Mouse (Mus musculus): Measurements from ENCODE around the gene Rfng. TPM values are rescaled to one million over a fixed set of nuclear protein-coding genes. Genes with fewer than 3 reads are reported as not detected.
"Not testable (repeated sequence)": the region's sequence is repeated elsewhere in the genome, so short reads cannot be mapped to it uniquely, and the experiment has no call there.

Rfng gene
- polyA plus RNA-seq, 1 experiment from 2014 or later: 87.0 TPM

DNA sequence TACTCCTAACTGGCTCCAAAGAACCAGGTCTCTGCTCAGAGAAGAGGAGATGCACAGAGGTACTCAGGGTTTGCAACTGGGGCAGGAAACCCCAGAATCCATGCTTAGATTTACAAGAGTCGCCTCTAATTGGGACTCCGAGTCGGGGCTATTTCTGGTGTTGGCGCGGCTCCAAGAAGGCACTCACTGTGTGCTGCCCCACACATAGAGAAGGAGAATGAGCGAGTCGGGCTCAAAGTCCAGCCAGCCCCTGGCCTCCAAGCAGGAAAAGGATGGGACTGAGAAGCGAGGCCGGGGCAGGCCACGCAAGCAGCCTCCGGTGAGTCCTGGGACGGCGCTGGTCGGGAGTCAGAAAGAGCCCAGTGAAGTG lies 21.4 kb downstream of the Rfng start, which contains the start of gene Hmga1b:
Gene Hmga1b, plus strand, starts transcription at position 123 of the 370 bp plus-strand sequence.
- not testable (repeated sequence) for H3K9ac ChIP-seq; H3K9me3 ChIP-seq (ENCODE audit: control insufficient read depth, low read length); H3K4me3 ChIP-seq (replicated peaks; ENCODE audit: low read length); DNase-seq (ENCODE audit: low spot score); H3K36me3 ChIP-seq (replicated peaks; ENCODE audit: control insufficient read depth, insufficient read depth); H3K4me2 ChIP-seq (replicated peaks); ATAC-seq (ENCODE audit: low FRiP score); H3K27ac ChIP-seq; H3K27me3 ChIP-seq (ENCODE audit: control insufficient read depth, insufficient read depth, low read length); H3K4me1 ChIP-seq (replicated peaks; ENCODE audit: control insufficient read depth, insufficient read depth, low read length)
- WGBS: 20% methylated on average over 14 of the region's 14 CpGs

DNA sequence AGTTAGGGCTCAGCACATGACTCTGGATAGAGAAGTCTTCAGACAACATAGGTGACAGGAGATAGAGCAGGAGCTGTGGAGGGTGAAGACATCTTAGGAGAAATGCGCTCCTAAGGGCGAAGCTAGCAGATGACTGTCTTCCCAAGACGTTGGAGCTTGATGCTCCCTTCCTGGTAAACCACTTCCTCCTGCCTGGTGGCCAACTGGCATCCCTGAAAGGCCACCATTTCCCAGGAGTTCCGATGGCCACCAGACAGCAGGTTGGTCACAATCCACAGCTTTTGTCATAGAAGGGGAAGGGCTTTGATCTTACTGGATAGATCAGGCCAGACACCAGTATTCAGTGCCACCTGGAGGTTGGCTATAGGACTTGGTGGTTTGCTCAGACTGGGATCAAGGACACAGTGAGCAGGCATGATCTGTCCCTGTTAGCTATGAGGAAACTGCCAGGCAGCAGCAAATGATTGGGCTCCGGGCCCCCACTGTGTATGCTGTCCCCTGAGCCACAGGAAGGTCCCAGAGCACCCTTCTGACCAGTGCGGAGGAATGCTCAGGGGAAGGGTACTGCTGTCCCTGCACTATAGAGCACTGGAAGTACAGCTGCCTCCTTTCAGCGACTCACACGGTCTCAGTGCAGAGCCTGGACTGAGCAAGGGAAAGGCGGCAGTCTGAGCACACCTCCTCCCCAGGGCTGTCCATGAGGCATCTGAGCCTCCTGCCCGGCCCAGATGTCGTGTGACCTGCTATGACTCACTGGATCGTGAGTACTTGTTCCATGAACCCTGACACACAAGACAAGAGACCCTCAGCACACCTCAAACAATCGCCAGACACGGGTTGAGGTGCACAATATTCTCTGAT lies 22.0 kb downstream of the Rfng start:
- H3K36me3 ChIP-seq (replicated peaks; ENCODE audit: control insufficient read depth, insufficient read depth): no peaks in the 10 kb centered on the region
- H3K4me2 ChIP-seq (replicated peaks): no peak overlapping the region
- no peak overlapping the region for H3K9ac ChIP-seq
- H3K9me3 ChIP-seq (ENCODE audit: control insufficient read depth, low read length): 0 out of 2 replicates have a peak, but pooled peaks cover 7% of the 10 kb centered on the region
- no peak overlapping the region for H3K4me3 ChIP-seq (replicated peaks; ENCODE audit: low read length)
- H3K4me1 ChIP-seq (replicated peaks; ENCODE audit: control insufficient read depth, insufficient read depth, low read length): no peaks in the 10 kb centered on the region
- DNase-seq (ENCODE audit: low spot score) (no peak), ATAC-seq (ENCODE audit: low FRiP score) (no peak)
- 71% methylated on average over 14 of the region's 14 CpGs for WGBS
- H3K27me3 ChIP-seq (ENCODE audit: control insufficient read depth, insufficient read depth, low read length): no peaks in the 10 kb centered on the region
- no peak overlapping the region for H3K27ac ChIP-seq

DNA sequence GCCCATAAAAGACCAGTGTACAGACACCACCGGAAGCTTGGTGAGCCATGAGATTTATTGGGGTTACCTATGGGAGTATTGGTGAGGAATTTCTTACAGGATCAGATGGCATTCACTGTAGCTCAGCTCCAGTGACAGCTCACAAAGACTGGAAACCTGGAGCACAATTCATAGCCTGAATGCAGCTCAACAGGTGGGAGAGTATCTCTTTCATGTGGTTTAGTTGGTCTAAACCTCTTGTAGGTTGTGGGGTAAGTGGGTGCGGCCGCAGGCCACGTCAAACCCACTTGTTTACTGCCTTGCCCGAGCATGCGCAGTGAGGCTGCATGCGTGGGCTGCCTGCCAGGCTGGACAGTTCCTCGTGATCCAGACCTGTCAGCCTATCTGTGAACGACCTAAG lies 23.8 kb downstream of the Rfng start:
- WGBS: 90% methylated on average over 9 of the region's 9 CpGs
- Histone ChIP-seq H3K4me1 (replicated peaks; ENCODE audit: control insufficient read depth, insufficient read depth, low read length) (no peaks in the 10 kb centered on the region), H3K27me3 (ENCODE audit: control insufficient read depth, insufficient read depth, low read length) (no peaks in the 10 kb centered on the region), H3K36me3 (replicated peaks; ENCODE audit: control insufficient read depth, insufficient read depth) (no peaks in the 10 kb centered on the region), H3K9me3 (ENCODE audit: control insufficient read depth, low read length) (0 out of 2 replicates have a peak, but pooled peaks cover 7% of the 10 kb centered on the region), H3K4me2 (replicated peaks) (no peak overlapping the region), H3K9ac (no peak overlapping the region), H3K27ac (no peak overlapping the region), H3K4me3 (replicated peaks; ENCODE audit: low read length) (no peak overlapping the region)
- ATAC-seq (ENCODE audit: low FRiP score): no peak
- no peak for DNase-seq (ENCODE audit: low spot score)

DNA sequence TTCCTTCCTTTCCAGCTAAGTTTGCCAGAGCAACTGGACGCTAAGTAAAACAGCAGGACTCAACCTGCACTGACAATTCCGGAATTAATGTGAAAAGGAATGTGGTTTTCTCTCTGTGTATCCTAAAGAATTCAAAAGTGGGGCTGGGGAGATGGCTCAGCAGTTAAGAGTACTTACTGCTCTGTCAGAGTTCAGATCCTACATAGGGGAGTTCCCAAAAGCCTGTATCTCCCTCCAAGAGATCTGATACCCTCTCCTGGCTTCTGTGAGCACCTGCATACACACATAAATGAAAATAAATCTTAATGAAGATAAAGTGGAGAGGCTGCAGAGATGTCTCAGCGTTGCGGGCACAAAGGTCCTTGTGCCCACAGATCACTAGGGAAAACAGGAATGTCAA lies 32.4 kb downstream of the Rfng start:
- 79% methylated on average over 4 of the region's 4 CpGs for WGBS
- no peaks in the 10 kb centered on the region for H3K36me3 ChIP-seq (replicated peaks; ENCODE audit: control insufficient read depth, insufficient read depth)
- ATAC-seq (ENCODE audit: low FRiP score): no peak

DNA sequence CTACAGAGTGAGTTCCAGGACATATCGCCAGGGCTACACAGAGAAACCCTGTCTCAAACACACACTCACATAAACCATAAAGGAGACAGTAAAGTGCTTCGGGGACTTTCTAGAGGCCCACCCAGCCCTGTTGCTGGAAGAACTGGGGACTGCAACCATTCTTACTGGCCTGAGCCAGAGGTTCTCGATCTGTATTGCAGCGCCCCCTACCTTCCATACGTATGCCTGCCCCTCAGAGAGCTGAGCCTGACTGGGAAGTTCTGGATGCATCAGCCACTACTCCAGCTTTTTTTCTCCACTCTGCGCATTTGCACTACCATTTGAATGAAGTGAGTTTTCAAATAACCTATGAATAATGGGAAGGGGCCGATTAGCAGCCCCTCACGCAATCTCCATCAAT lies 34.6 kb downstream of the Rfng start:
- Histone ChIP-seq H3K4me3 (replicated peaks; ENCODE audit: low read length) (no peak overlapping the region), H3K9ac (no peak overlapping the region), H3K4me1 (replicated peaks; ENCODE audit: control insufficient read depth, insufficient read depth, low read length) (no peaks in the 10 kb centered on the region), H3K27me3 (ENCODE audit: control insufficient read depth, insufficient read depth, low read length) (no peaks in the 10 kb centered on the region), H3K4me2 (replicated peaks) (no peak overlapping the region), H3K36me3 (replicated peaks; ENCODE audit: control insufficient read depth, insufficient read depth) (no peaks in the 10 kb centered on the region), H3K27ac (no peak overlapping the region), H3K9me3 (ENCODE audit: control insufficient read depth, low read length) (no peaks in the 10 kb centered on the region)
- DNase-seq (ENCODE audit: low spot score) (no peak), ATAC-seq (ENCODE audit: low FRiP score) (no peak)
- WGBS: 62% methylated on average over 8 of the region's 8 CpGs

More for the DNA sequence above, 32.4 kb downstream of the Rfng start:
- Histone ChIP-seq H3K27me3 (ENCODE audit: control insufficient read depth, insufficient read depth, low read length) (no peaks in the 10 kb centered on the region), H3K4me2 (replicated peaks) (no peak overlapping the region), H3K27ac (no peak overlapping the region), H3K4me1 (replicated peaks; ENCODE audit: control insufficient read depth, insufficient read depth, low read length) (no peaks in the 10 kb centered on the region), H3K9ac (no peak overlapping the region), H3K4me3 (replicated peaks; ENCODE audit: low read length) (no peak overlapping the region), H3K9me3 (ENCODE audit: control insufficient read depth, low read length) (no peaks in the 10 kb centered on the region)
- no peak for DNase-seq (ENCODE audit: low spot score)

DNA sequence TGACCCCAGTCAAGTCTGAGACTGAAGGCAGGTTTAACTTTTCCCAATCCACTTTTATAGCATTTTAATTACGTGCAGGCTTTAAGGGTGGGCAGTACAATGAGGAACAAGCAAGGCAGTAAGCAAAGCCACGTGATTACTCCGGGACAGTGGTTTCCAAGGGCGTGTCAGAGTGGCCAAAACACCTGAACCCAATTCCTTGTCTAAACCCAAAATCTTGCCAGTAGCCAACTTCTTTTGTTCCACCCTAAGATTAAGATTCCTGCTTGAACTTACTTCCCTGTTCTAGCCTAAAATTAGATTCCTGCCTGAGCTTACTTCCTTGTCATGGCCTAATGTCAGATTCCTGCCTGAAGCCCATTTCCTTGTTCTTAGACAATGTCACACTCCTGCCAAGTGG lies 36.0 kb downstream of the Rfng start:
- H3K9ac ChIP-seq: no peak overlapping the region
- H3K9me3 ChIP-seq (ENCODE audit: control insufficient read depth, low read length): no peaks in the 10 kb centered on the region
- WGBS: 87% methylated on average over 4 of the region's 4 CpGs
- H3K36me3 ChIP-seq (replicated peaks; ENCODE audit: control insufficient read depth, insufficient read depth): no peaks in the 10 kb centered on the region
- ATAC-seq (ENCODE audit: low FRiP score): no peak
- no peak for DNase-seq (ENCODE audit: low spot score)
- H3K4me1 ChIP-seq (replicated peaks; ENCODE audit: control insufficient read depth, insufficient read depth, low read length): no peaks in the 10 kb centered on the region
- no peak overlapping the region for H3K4me2 ChIP-seq (replicated peaks)
- no peaks in the 10 kb centered on the region for H3K27me3 ChIP-seq (ENCODE audit: control insufficient read depth, insufficient read depth, low read length)
- H3K27ac ChIP-seq: no peak overlapping the region
- H3K4me3 ChIP-seq (replicated peaks; ENCODE audit: low read length): no peak overlapping the region

DNA sequence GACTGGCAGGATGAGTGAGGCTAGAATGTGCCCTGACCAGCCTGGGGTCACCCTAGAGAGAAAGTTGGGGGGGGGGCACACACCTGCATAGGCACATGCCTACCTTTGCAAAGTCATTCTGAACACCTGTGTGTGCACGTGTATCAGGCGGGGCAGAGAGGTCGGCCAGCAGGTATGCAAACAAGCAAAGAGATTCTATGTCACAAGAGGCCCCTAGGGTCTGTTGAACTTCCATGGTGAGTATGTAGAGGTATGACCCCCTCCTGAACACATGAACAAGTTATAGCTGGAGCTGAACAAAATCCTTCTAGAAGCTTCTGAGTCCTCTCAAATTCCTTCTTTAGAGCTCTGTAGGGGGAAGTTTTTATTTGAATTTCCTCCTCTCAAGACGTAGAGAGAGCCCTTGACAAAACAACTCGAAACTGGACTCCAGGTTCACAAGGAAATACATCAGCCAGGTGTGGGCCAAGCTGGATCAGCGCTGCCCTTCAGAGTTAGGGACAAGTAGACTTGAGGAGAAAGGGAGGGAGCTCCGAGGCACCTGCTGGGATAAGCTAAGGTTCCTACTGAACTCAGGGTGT lies 39.8 kb downstream of the Rfng start:
- H3K27ac ChIP-seq: no peak overlapping the region
- no peak overlapping the region for H3K4me2 ChIP-seq (replicated peaks)
- H3K36me3 ChIP-seq (replicated peaks; ENCODE audit: control insufficient read depth, insufficient read depth): no peaks in the 10 kb centered on the region
- ATAC-seq (ENCODE audit: low FRiP score) (no peak), DNase-seq (ENCODE audit: low spot score) (no peak)
- H3K4me1 ChIP-seq (replicated peaks; ENCODE audit: control insufficient read depth, insufficient read depth, low read length): no peaks in the 10 kb centered on the region
- 83% methylated on average over 7 of the region's 7 CpGs for WGBS
- no peak overlapping the region for H3K4me3 ChIP-seq (replicated peaks; ENCODE audit: low read length)
- no peak overlapping the region for H3K9ac ChIP-seq
- H3K9me3 ChIP-seq (ENCODE audit: control insufficient read depth, low read length): no peaks in the 10 kb centered on the region
- no peaks in the 10 kb centered on the region for H3K27me3 ChIP-seq (ENCODE audit: control insufficient read depth, insufficient read depth, low read length)

DNA sequence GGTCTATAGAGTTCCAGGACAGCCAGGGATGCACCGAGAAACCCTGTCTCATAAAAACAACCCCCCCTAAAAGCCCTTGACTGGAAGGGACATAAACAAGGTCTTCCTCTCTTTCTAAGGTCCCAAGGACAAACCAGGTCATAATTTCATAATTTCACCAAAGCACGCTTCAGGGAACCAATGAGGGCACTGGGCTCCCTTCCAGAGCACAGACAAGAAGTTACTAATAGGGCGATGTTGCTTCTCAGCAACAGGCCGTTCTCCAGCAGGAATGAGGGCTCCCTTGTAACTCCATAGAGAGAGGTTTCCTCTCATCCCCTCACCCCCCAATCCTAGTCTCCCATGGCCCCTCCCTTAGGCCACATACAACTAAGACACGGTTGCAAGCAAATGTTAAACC lies 43.0 kb downstream of the Rfng start:
- WGBS: 91% methylated on average over 5 of the region's 5 CpGs
- Histone ChIP-seq H3K27me3 (ENCODE audit: control insufficient read depth, insufficient read depth, low read length) (no peaks in the 10 kb centered on the region), H3K9me3 (ENCODE audit: control insufficient read depth, low read length) (no peaks in the 10 kb centered on the region), H3K4me1 (replicated peaks; ENCODE audit: control insufficient read depth, insufficient read depth, low read length) (no peaks in the 10 kb centered on the region), H3K9ac (no peak overlapping the region), H3K36me3 (replicated peaks; ENCODE audit: control insufficient read depth, insufficient read depth) (no peaks in the 10 kb centered on the region), H3K27ac (no peak overlapping the region), H3K4me2 (replicated peaks) (no peak overlapping the region), H3K4me3 (replicated peaks; ENCODE audit: low read length) (no peak overlapping the region)
- ATAC-seq (ENCODE audit: low FRiP score) (no peak), DNase-seq (ENCODE audit: low spot score) (no peak)

DNA sequence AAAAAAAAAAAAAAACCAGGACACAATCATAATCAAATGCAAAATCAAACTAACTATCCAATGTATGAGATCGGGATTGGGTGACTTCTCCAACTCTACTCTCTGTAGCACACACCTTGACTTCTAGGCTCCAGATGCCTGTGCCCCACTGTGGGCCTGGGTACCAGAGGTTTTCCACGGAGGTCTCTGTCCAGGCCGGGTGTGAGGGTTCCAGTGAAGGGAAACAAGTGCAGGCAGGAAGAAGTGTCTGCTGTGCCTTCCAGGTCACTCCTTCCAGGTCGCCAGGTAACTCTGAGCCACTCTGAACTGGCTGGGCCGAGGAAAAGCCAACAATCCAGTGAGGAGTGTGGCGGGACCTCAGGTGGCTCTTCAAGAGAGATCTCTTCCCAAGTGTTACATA lies 47.6 kb downstream of the Rfng start:
- no peaks in the 10 kb centered on the region for H3K4me1 ChIP-seq (replicated peaks; ENCODE audit: control insufficient read depth, insufficient read depth, low read length)
- no peak overlapping the region for H3K27ac ChIP-seq
- no peaks in the 10 kb centered on the region for H3K9me3 ChIP-seq (ENCODE audit: control insufficient read depth, low read length)
- no peak overlapping the region for H3K4me3 ChIP-seq (replicated peaks; ENCODE audit: low read length)
- DNase-seq (ENCODE audit: low spot score) (no peak), ATAC-seq (ENCODE audit: low FRiP score) (no peak)
- no peaks in the 10 kb centered on the region for H3K27me3 ChIP-seq (ENCODE audit: control insufficient read depth, insufficient read depth, low read length)
- no peak overlapping the region for H3K9ac ChIP-seq
- WGBS: 79% methylated on average over 6 of the region's 6 CpGs
- no peak overlapping the region for H3K4me2 ChIP-seq (replicated peaks)
- no peaks in the 10 kb centered on the region for H3K36me3 ChIP-seq (replicated peaks; ENCODE audit: control insufficient read depth, insufficient read depth)
